Mouse (Mus musculus) spleen, adult 2 months (tissue): ENCODE measurements at regions not wholly inside any gene's neighbourhood (a gene's known extent, or its start where the extent isn't known, plus 50 kb on each side); places are given as distances from the start of the nearest gene placed in this dataset.

ENCODE experiments used
- CTCF ChIP-seq: fragments of 200-500 bp; IDR thresholded peaks from 2 replicates; pipeline ENCODE4 v1.5.1; 2011; ENCODE audit warnings: mild to moderate bottlenecking, inconsistent platforms; ENCODE audit not compliant: insufficient read depth, insufficient read length, insufficient replicate concordance; ENCODE audit errors: extremely low read depth
- POLR2A ChIP-seq: fragments of 200-500 bp; IDR thresholded peaks from 2 replicates; pipeline ENCODE4 v1.6.1; 2011; ENCODE audit warnings: low read depth, low read length, inconsistent platforms

DNA sequence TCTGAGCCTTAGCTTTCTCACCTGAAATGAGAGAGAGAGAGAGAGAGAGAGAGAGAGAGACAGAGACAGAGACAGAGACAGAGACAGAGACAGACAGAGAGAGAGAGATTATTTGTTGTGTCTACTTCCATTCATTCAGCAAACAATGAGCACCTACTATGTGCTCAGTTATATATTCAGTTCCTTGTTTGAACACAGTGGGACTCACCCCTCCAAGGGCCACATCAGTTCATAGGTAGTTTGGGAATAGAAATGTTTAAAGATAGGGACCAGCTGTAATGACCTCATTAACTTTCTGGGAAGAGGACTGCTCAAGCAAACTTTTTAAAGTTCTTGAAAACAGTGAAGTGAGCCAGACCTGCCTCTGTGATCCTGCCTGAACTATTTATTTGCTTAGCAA, 107.2 kb downstream of the Ephb3 start:
- no peak for TF ChIP-seq POLR2A
- no peak for TF ChIP-seq CTCF
